Mouse (Mus musculus) E14TG2a.4 (cell line): ENCODE measurements around the gene Itpr1.

Source experiments
- H3K27me3 ChIP-seq: 2 replicates; pipeline ENCODE4 v1.6.1; 2014; ENCODE audit warnings: low read length, control low read depth; ENCODE audit not compliant: insufficient read depth
- H3K36me3 ChIP-seq: 2 replicates; pipeline ENCODE4 v1.6.1; 2014; ENCODE audit warnings: low read length, control low read depth; ENCODE audit not compliant: insufficient read depth
- H3K4me1 ChIP-seq: replicated peaks from 2 replicates; pipeline ENCODE4 v1.6.1; 2014; ENCODE audit warnings: low read depth, low read length, control low read depth
- H3K4me3 ChIP-seq: replicated peaks from 2 replicates; pipeline ENCODE4 v1.5.1; 2014; ENCODE audit warnings: mild to moderate bottlenecking, low read length
- H3K9me3 ChIP-seq: 2 replicates; pipeline ENCODE4 v1.6.1; 2014; ENCODE audit warnings: low read length, control low read depth
- CTCF ChIP-seq: conservative IDR thresholded peaks from 2 replicates; pipeline ENCODE4 v1.5.1; 2014; ENCODE audit warnings: low read length
- NANOG ChIP-seq: IDR thresholded peaks from 2 replicates; pipeline ENCODE4 v1.6.1; 2014; ENCODE audit warnings: borderline replicate concordance, low read length, mixed read lengths
- POU5F1 ChIP-seq: IDR thresholded peaks from 2 replicates; pipeline ENCODE4 v1.6.1; 2014; ENCODE audit warnings: low read length, borderline replicate concordance

Itpr1 gene

GRCm38 (mm10) chr6:108250416-108250815 is 37.5 kb downstream of the Itpr1 start:
- Histone ChIP-seq H3K27me3 (no peaks in the 10 kb centered on the region), H3K4me3 (no peak overlapping the region), H3K9me3 (no peaks in the 10 kb centered on the region), H3K36me3 (peaks cover 10% of the 10 kb centered on the region; the same call in 1 of the 2 replicates), H3K4me1 (peaks cover 72% of the 10 kb centered on the region)
- TF ChIP-seq POU5F1 = no peak
- no peak for TF ChIP-seq CTCF
- TF ChIP-seq NANOG = no peak

GRCm38 (mm10) chr6:108252565-108253360 is 39.9 kb downstream of the Itpr1 start:
- TF ChIP-seq NANOG = no peak
- no peak for TF ChIP-seq POU5F1
- TF ChIP-seq CTCF = no peak
- H3K9me3 ChIP-seq = no peaks in the 10 kb centered on the region
- peaks cover 1% of the 10 kb centered on the region; the same call in 1 of the 2 replicates for H3K36me3 ChIP-seq
- no peak overlapping the region for H3K4me3 ChIP-seq
- H3K27me3 ChIP-seq = no peaks in the 10 kb centered on the region
- peaks cover 94% of the 10 kb centered on the region for H3K4me1 ChIP-seq

GRCm38 (mm10) chr6:108254132-108255064 is 41.5 kb downstream of the Itpr1 start:
- H3K9me3 ChIP-seq = no peaks in the 10 kb centered on the region
- peaks cover 94% of the 10 kb centered on the region for H3K4me1 ChIP-seq
- H3K4me3 ChIP-seq = no peak overlapping the region
- H3K36me3 ChIP-seq = no peaks in the 10 kb centered on the region
- no peak for TF ChIP-seq NANOG
- no peak for TF ChIP-seq CTCF
- no peak for TF ChIP-seq POU5F1
- no peaks in the 10 kb centered on the region for H3K27me3 ChIP-seq

DNA sequence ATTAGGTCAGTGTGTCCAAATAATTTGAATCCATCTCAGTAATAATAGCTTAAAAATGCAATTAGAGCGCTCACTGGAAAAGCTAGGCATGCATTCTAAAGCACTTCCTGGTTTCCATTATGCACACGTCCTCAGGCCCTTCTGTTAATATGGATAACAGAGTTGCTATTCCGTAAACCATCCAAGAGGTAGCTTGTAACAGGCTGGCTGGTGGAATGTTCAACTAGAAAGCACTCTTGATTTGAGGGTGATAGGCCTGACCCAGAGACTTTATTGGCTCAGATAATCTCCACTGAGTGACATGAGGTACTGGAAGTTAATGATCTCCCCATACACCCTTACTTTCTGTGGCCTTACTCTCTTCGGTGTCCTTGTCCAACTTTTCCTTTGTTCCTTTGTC is 43.0 kb downstream of the Itpr1 start:
- peaks cover 97% of the 10 kb centered on the region for H3K4me1 ChIP-seq

GRCm38 (mm10) chr6:108257225-108257624 is 44.3 kb downstream of the Itpr1 start:
- H3K4me3 ChIP-seq = no peak overlapping the region
- TF ChIP-seq NANOG (no peak), CTCF (no peak), POU5F1 (no peak)
- H3K4me1 ChIP-seq = peaks cover 97% of the 10 kb centered on the region
- H3K27me3 ChIP-seq = no peaks in the 10 kb centered on the region
- no peaks in the 10 kb centered on the region for H3K36me3 ChIP-seq
- H3K9me3 ChIP-seq = no peaks in the 10 kb centered on the region

More for the DNA sequence above, 43.0 kb downstream of the Itpr1 start:
- Histone ChIP-seq H3K36me3 (no peaks in the 10 kb centered on the region), H3K27me3 (no peaks in the 10 kb centered on the region), H3K4me3 (no peak overlapping the region), H3K9me3 (no peaks in the 10 kb centered on the region)
- TF ChIP-seq POU5F1 (no peak), CTCF (no peak), NANOG (no peak)

GRCm38 (mm10) chr6:108258631-108259030 is 45.7 kb downstream of the Itpr1 start:
- H3K4me1 ChIP-seq = peaks cover 93% of the 10 kb centered on the region
- H3K4me3 ChIP-seq = no peak overlapping the region; the same call in 1 of the 2 replicates
- no peaks in the 10 kb centered on the region for H3K36me3 ChIP-seq
- TF ChIP-seq NANOG (no peak; the same call in 1 of the 2 replicates), POU5F1 (no peak), CTCF (no peak)
- no peaks in the 10 kb centered on the region for H3K9me3 ChIP-seq
- no peaks in the 10 kb centered on the region for H3K27me3 ChIP-seq

- no peaks in the 10 kb centered on the region for H3K9me3 ChIP-seq
- no peak overlapping the region for H3K4me3 ChIP-seq
- H3K36me3 ChIP-seq = no peaks in the 10 kb centered on the region
- no peaks in the 10 kb centered on the region for H3K27me3 ChIP-seq
- peaks cover 92% of the 10 kb centered on the region for H3K4me1 ChIP-seq
- TF ChIP-seq NANOG (peak; percentile 87), POU5F1 (no peak)
Observed at GRCm38 (mm10) chr6:108259671-108260070, 46.8 kb downstream of the Itpr1 start.

GRCm38 (mm10) chr6:108261506-108261905 is 48.6 kb downstream of the Itpr1 start:
- Histone ChIP-seq H3K9me3 (no peaks in the 10 kb centered on the region), H3K27me3 (no peaks in the 10 kb centered on the region), H3K36me3 (0 out of 2 replicates have a peak, but pooled peaks cover 3% of the 10 kb centered on the region), H3K4me3 (no peak overlapping the region), H3K4me1 (peaks cover 73% of the 10 kb centered on the region)
- TF ChIP-seq POU5F1 (no peak), NANOG (no peak)
